Mouse (Mus musculus): Measurements from ENCODE around the gene Ufsp2.

Gene Ufsp2

DNA sequence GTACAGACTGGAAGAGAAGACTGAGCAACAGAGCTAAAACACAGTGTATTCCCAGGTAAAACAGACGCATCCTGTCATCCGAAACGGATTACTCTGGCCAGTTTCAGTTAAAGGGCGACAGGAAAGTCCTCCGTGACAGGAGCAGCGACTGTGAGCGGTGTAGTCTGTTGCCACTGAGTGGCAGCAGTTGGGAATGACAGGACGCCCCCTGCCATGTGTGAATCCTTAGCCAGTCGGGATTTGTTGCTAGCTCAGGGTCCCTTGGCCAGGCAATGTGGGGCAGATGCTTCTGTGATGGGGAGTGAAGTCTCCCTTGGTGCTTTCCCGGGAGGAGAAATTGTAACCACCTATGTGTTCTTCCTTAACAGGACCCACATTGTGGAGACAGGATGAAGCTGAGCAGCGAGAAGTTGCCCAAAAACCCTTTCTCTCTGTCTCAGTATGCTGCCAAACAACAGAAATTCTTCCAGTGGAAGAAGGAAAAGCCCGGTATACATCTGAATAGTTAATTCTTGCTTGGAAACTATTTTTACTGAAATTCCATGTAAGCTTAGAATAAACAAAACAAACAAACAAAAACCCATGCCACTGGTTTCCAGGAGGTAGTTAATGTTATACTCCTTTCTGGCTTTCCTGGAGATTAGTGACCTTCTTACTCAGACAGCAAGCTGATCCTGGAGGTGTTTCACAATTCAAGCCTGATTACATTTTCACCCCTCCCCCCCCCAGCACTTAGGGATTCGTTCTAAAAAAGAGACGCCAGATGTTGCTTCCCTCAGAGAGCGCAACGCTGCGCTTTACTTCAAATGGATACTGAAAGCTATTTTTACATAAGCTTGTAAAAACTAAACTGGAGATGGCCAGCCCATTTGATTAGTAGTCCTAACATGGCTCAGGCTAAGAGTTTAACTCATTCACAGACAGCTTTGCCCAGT lies 35.7 kb downstream of the Ufsp2 start:
- no peak for DNase-seq (ENCODE audit: extremely low read depth, insufficient read length, low spot score)

GRCm38 (mm10) chr8:46022203-46022602 lies 46.9 kb downstream of the Ufsp2 start:
- DNase-seq (ENCODE audit: extremely low read depth, insufficient read length, low spot score) = no peak

- DNase-seq (ENCODE audit: extremely low read depth, insufficient read length, low spot score) = no peak
These were observed 47.4 kb downstream of the Ufsp2 start for GRCm38 (mm10) chr8:46022758-46023157.

GRCm38 (mm10) chr8:46024392-46024791 lies 49.1 kb downstream of the Ufsp2 start:
- no peak for DNase-seq (ENCODE audit: extremely low read depth, insufficient read length, low spot score)

- no peak for DNase-seq (ENCODE audit: extremely low read depth, insufficient read length, low spot score)
These were observed 60.9 kb downstream of the Ufsp2 start for GRCm38 (mm10) chr8:46036217-46036616.

GRCm38 (mm10) chr8:46039666-46040065 lies 64.3 kb downstream of the Ufsp2 start:
- no peak for DNase-seq (ENCODE audit: extremely low read depth, insufficient read length, low spot score)

DNA sequence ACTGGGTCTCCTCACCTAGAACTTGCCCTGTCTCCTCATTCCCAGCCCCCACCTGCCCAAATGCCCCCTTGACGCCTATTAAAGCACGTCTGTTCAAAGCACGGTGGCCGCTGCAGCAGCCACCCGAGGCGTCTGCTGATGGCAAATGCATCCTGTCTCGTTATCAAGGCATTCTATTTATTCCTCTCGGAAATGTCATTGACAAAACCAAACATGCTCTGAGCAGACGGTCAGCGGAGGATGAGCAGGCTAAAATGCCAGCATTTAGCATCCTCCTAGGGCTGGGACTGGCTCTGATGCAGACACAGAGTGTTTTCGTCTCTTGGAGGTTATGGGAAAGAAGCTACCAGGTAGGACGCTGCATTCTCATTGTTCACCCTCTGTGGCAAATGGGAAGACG lies 64.9 kb downstream of the Ufsp2 start:
- no peak for DNase-seq (ENCODE audit: extremely low read depth, insufficient read length, low spot score)

Measured in 3134 (cell line).